Mouse (Mus musculus) CD4-positive, CD25-positive, alpha-beta regulatory T cell, adult 4 months (primary cell): Measurements from ENCODE around the gene Klhl12. TPM values are rescaled to one million over a fixed set of nuclear protein-coding genes. Genes with fewer than 3 reads are reported as not detected.
"Not testable (repeated sequence)": the region's sequence is repeated elsewhere in the genome, so short reads cannot be mapped to it uniquely, and the experiment has no call there.

Experiments used
- ATAC-seq: one replicate; pipeline ENCODE4 v1.8.0; 2017
- polyA plus RNA-seq, 2 experiments: library from polyadenylated mRNA; unstranded; fragments of 100-300 nt; shearing (Covaris generic); gene quantifications; one replicate each; pipeline ENCODE4 v1.2.1; 2017

Gene Klhl12
- 10 to 100 TPM; 13.7 to 15.8 TPM for polyA plus RNA-seq

DNA sequence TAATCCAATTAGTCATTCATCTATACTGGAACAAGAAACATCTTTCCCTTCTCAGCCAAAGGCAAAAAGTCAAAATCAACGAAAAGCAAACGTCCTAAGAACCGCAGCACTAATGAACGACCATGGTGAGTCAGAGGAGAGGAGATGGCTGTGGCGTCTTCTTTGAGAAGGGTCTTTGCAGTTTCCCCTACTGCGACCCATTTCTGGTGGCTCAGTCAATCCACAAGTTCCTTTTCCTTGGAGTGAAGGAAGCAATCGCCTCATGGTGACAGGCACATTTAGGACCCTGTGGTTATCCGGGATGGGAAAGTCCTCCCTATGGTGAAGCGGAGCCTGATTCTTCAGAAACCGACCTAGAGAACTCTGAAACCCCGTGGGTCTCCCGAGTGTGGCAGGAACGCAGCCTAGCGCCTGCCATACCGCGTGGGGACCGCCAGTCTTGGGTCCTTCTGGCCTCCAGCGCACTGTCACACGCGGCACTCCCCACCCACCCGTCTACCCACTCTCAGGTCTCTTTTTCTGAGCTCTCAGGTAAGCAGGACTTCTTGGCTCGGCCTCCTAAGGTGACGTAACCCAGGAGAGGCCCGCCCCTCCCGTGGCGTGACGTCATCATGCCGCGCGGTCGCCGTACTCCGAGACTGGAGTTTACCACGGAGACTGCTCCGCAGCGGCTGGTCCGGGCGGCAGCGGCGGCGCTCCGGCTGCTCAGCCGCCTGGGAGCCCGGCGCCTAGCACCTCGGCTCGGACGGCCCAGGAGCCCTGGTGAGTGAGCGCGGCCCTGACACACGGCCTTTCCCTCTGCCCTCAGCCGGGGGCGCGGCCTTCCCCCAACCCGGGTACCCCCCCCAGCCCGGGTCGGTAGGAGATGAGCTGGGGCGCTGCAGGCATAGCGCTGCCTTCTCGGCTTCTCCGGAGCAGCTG lies at the start of gene Klhl12:
Klhl12 (plus strand) TSS at position 628 of the 921 bp plus-strand sequence.
- peak; percentile 89 for ATAC-seq

DNA sequence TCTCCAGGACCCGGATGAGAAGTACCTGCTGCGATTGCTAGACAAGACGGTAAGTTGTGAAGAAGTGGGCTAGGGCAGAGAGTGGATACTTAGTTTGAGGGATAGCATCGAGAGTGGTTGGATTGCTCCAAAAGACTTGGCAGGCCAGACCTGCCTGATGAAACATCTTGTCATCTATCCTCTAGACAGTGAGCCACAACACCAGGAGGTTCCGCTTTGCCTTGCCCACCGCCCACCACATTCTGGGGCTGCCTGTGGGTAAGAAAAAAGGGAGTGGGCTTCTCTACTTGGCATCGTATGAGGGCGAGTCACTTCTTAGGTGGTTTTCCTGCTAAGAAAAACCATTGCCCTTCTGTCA lies 48.9 kb upstream of the Klhl12 start:
- ATAC-seq, result peak; percentile 3

DNA sequence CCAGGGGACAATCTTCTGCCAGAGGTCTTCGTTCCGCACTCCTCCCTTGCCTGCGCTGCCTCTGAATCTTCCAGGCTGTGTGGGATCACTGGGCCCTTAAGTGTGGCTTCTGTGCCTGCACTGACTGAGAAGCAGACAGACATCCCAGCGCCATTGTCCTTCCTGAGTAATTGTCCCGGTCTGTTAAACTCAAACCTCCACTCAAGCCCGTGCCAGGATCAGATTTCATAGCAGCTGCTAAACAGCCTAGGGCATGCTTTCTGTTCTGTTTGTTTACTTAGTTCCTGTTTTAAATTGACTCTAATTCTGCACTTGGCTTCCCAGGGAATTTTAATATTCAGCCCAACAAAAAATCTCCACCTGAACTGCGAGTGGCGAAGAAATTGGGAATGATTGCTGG lies 47.3 kb upstream of the Klhl12 start:
- ATAC-seq, result no peak

DNA sequence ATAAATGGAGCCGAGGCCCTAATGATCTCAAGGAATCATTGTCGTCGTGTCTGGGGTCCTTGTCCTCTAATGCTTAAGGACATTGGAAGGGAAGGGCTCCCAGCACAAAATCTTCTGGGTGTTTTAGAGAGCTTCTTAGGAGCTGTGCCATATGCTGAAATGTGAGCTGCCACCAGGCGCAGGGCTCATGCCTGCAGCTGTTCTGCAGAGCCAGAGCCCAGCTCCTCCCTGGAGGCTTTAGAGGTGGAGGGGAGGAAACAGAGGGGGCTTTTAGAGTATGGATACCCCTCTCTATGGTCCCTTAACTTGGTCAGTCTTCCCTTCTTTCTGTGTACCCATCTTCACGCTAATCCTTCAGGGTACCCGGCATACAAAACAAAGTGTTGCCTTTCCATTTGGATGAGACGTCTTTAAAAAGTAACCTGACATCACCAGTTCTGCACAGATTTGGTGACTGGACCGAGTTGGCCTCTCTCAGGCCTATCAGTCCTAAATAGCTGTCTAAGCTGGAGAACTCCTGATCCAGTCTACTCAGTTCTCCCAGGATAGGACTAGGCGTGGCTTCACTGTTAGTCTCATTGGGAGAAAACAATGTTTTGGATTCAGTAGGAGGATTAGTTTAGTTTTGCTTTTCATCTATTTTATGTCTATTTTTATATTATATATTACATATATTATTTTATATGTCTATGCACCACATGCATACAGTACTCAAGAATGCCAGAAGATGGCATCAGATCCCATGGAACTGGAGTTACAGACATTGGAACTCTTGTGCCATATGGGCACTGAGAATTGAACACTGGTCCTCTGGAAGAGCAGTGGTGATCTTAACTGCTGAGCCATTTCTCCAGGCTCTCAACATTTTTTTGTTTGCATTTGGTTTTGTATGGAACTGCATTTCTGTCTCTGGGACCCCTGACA lies 43.4 kb upstream of the Klhl12 start:
- ATAC-seq, result no peak

DNA sequence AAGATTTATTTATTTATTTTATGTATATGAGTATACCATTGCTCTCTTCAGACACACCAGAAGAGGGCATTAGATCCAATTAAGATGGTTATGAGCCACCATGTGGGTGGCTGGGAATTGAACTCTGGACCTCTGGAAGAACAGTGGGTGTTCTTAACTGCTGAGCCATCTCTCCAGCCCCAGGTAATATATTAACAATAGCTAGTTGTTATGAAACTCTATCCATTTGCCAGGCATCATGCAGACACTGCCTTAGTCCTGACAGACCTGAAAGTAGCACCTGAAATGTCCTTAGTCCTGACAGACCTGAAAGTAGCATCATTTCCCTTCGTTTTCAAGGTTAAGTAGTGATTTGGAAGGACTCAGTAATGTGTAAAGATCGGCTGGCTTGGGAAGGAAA lies 41.3 kb upstream of the Klhl12 start:
- no peak for ATAC-seq

DNA sequence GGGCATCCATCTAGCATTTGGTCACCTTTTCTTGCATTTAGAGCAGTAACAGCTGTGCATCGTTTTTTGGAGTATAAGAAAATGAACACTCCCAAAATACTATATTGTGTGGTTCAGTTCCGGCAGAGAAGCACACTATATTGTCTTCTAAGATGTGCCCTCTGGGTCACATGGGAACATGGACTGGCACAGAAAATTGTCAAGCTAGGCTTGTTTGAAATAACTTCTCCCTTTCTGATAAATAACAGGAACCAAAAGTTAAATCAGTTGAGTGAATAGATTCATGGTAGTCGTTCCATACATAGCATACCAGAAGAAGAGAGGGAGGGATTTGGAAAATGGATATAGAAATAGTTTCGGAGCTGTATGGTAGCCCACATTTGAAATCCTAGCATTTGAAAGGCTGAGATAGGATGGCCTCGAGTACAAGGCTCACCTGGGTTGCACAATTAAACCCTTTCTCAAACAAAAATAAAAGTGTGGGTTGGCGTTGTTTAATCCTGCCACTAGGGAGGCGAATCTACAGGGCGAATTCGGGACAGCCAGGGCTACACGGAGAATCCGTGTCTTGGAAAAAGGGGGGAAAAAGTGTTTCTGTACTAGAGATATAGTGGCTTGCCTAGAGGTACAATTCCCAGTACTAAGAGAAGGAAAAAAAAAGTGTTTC lies 40.7 kb upstream of the Klhl12 start:
- ATAC-seq, result no peak

DNA sequence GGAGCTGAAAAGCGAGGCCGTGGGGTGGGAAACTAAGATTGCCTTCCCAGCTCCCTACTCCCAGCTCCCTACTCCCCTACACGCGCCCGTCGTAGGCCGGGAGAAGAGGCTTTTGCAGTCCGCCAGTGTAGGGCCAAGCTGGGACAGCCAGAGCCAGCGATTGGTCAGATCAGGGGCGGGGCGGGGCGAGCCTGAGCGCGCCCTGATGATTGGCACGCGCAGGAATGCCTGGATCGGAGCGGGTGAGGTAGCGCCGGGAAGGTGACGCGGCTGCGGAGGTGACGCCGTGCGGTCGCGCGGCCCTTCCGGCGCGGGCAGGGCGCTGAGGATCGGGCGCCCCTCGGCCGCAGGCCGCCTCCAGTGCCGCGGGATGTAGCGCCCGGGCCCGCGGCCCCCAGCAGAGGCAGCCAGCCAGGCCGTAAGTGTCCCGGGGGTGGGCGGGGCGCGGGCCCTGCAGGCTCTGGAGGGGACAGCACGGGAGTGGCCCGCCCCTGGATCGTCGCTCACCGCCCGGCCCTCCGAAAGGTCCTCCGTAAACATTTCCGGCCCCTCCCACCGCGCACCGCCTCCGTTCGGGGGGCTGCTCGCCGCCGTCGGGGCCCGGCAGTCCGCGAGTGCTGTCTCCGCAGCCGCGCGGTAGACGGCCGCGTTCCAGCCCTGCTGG lies 40.0 kb upstream of the Klhl12 start, which contains the start of gene Adipor1:
Adipor1 (plus strand) TSS at position 211 of the 664 bp plus-strand sequence.
- peak; percentile 98 for ATAC-seq

DNA sequence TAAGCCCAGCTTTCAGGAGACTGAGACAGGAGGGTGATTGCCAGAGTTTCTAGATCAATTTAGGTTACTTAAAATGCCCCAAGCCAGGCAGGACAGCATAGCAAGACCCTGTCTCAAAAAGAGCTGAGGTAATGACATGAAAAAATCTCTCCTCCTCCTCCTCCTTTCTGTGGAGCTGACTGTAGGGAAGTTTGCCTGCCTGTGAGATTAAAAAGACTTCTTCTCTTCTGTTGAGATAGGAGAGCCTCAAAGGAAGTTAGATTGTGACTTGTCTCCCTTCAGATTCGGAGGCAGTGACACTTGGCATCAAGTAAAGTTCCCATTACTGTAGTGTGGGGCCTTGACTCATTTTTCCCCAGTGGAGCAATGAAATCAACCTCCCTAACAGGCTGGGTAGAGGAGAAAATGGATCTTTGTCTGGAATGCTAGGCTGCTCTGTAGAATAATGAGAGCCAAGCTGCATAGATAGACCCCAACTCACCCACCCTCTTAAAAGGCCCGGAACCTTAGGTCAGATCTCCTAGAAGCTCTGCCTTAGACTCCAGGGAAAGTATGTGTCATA lies 36.8 kb upstream of the Klhl12 start:
- no peak for ATAC-seq

DNA sequence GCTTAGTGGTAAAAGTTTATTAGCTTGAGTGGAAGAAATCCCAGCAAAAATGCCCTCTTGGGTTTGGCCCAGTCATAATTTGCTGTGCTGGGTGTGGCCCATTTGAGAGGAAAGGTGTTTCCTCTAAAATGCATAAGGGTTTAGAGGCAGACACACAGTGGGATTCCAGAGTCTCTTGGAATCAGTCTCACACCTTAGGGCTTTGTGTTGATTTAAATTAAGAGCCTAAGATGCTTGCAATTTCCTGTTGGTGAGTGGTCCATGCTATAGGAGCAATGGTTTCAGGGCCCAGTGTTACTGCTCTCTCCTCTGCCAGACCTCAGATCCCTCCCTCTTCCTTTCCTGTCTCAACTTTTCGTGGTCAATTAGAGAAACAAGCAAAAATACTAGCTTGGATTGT lies 36.2 kb upstream of the Klhl12 start:
- ATAC-seq, result no peak

DNA sequence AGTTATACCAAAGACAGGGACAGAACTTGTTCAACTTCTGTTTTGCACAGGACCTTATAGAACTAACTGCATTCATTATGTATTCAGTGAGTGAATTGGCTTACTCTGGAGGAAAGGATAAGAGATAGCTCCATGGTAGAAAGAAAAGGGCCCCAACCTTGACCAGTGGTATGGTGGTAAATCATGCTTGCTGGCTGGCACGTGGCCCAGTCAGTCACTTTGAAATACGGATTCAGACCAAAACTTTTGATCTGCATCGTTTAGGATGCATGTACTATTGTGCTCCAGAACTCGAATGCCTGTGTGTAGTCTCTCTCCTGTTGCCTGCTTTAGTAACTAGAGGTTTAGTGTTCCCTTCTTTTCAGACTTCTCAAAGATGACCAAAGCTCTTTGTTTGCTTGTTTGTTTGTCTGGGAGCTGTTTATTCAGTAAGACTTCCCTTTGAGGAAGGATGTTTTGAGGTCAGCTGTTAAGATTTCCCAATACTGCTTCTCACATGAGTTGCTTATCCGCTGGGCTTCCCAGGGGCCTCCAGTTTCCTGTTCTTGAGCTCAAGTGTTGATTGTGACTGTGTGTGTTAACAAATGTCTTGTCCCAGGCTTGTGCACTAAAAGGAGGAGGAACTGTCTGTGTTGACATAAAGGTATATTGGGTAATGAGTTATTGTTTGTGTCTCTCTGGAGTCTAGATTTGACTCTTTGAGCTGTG lies 35.4 kb upstream of the Klhl12 start:
- ATAC-seq, result no peak

DNA sequence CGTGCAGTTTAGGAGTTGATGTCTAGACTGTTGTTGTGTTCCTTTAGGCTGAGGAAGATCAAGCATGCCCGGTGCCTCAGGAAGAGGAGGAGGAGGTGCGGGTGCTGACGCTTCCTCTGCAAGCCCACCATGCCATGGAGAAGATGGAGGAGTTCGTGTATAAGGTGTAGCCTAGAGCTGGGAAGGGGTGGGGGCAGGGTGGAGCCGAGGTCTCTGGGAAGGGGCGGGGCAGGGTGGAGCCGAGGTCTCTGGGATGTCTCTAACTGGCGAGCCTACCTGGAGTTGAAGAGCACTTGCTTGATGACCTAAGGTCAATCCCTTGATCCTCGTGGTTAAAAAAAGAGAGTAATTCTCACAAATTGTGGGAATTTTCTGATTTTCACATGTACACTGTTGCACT lies 31.4 kb upstream of the Klhl12 start:
- no peak for ATAC-seq

DNA sequence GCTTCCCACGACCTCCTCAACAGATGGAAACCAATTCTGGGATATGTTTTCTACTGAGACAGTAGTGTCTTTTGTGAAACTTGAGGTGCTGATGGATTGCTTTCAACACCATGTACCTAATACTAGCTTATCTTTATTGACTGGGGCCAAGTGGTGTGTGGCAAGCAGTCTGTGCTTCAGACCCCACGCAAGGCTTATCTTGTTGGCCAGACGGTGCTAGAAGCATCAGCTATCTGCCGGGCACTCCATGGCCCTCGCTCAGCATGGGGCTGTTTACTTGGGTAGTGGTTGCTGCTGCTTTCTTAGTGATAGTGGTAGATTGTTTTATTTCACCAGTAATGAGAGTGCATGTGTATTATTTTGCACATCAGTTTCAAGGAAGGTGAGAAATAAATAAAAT lies 29.0 kb upstream of the Klhl12 start:
- ATAC-seq, result no peak

DNA sequence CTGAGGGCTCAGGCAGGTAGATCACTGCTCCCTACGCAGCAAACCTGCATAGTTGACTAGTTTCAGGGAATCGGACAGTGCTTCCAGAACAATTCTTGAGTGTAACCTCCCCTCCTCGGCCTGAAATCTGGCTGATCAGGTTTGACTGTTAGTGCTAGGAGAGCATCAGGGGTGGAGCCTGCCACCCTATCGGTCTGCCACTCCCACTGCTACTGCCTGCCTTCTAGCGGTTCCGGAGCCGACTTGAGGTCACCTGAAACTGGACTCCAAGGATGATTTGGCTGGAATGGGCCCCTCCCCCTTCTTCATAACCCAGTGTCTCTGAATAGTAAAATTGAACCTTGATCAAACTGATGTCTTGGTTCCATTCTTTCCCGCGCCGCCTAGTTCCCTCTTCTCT lies 22.3 kb upstream of the Klhl12 start:
- ATAC-seq, result no peak

DNA sequence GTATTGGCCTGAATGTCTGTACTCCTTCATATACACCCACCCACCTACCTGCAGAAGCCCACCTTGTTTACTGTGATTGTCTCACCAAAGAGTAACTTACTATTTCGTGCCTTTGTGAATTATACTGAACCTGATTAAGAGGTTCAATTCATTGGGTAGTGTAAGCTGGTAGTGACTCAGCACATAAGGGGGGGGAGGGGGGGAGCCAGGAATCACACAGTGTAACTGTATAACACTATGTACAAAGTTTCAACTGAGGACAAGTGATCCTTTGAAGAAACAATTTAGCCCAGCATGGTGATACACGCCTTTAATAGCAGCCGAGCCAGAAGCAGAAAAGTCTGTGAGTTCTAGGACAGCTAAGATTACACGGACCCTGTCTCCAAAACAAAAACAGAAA lies 21.9 kb upstream of the Klhl12 start:
- ATAC-seq, result no peak

DNA sequence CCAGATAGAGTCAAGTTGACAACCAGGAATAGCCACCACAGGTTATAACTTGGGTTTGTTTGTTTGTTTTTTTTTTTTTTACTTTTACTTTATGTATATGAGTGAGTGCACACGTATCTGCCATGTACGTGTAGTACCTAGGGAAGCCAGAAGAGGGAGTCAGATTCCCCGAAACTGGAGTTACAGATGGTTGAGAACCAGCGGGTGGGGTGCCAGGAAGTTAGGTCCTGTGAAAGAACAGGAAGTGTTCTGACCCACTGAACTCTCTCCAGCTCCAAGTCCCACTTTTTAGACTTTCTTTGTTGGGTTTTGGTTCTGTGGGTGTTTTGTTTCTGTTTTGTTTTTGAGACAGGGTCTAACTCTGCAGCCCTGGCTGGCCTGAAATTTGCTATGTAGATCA lies 19.9 kb upstream of the Klhl12 start:
- ATAC-seq, result peak; percentile 43

DNA sequence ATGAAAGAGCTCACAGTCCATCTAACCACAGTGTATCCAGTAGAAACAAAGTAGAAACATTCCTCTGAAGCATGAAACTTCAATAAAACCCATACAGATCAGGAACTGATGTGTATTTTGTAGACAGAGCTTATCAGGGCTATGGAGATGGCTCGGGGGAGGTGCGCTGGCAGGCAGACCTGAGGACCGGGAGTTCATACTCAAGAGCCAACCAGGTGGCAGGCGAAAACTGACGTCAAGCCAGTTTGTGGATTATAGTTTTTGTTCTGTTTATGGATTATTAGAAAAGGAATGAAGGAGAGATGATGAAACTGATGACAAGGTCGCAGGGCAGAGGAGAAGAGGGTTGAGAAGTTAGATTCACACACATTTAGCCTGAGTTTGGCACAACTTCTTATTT lies 14.9 kb upstream of the Klhl12 start:
- no peak for ATAC-seq

DNA sequence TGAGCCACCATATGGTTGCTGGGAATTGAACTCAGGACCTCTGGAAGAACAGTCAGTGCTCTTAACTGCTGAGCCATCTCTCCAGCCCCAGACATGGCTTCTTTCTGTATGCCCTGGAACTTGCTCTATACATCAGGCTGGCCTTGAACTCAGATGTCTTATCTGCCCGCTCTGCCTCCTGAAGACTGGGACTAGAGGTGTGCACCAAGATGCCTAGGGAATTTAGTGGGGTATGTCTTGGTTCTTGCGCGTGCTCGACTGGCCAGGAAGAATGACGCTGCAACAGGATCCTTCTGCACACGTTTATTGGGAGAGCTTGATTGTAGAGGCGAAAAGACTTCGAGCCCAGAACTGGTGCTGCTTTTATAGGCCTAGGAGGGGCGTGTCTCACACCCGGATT lies 13.6 kb upstream of the Klhl12 start:
- ATAC-seq, result not testable (repeated sequence)

DNA sequence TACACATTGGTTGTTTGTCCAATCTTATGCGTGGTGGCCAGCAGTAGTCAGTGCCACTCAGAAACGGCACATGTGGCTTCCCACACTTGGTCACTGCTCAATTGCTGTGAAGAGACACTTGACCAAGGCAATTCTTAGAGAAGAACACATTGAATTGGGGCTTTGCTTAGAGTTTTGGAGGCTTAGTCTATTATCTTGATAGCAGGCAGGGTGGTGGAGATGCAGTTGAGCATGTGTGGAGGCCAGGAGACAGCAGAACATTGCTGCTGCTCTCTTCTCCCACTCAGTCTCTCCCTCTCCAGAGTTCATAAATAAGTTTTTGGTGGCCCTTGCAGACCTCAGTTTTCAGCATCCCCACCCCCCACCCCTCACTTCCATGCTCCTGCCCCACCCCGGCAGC lies 12.9 kb upstream of the Klhl12 start:
- no peak for ATAC-seq

DNA sequence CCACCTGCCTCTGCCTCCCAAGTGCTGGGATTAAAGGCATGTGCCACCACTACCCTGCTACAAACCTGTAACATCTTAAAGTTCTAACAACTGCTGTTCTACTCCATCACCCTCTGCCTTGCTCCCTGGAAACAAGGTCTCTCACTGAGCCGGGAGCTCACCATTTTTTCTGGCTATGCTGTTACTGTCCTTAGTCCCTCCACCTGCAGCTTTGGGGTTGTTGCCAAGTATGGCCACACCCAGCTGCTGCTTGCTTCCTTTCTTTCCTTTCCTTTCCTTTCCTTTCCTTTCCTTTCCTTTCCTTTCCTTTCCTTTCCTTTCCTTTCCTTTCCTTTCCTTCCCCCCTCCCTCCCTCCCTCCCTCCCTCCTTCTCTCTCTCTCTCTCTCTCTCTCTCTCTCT lies 12.0 kb upstream of the Klhl12 start:
- ATAC-seq, result not testable (repeated sequence)

DNA sequence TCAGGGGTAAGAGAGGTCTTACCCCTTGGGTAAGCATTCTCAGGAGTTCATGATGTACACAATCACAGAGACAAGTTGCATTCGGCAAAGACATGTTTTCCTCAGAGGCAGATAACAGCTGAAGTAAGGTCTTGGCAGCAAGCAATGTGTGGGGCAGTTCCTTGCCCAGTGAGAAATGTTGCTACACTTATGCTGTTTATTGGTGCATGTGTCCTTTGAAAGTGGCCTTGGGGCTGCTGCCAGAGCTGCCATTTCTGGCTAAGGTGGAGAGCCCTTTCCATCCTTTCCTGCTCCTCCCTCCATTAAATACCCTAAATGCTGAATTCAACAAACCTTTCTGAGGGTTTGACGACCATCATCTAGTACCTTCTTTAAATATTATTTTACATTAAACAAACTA lies 9.9 kb upstream of the Klhl12 start:
- no peak for ATAC-seq

DNA sequence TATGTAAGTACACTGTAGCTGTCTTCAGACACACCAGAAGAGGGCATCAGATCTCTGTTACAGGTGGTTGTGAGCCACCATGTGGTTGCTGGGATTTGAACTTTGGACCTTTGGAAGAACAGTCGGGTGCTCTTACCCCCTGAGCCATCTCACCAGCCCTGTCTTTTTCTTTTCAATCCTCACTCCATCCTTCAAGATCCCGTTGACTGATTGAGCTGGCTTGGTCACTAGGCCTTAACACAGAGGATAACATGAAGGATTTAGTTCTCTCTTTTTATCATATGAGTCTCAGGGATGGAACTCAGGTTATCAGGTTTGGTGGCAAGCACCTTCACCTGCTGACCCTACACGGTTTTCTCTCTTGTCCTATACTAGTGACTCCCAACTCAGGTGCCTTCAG lies 6.8 kb upstream of the Klhl12 start:
- not testable (repeated sequence) for ATAC-seq
